Mouse (Mus musculus) spleen, embryonic (tissue): Measurements from ENCODE around the gene Nfic.

Experiments
- CTCF ChIA-PET: fragments of 350-600 bp; sonication (Branson Sonifier 250); formaldehyde crosslinking; loops from one replicate; lab custom pipeline; 2022; lab: Charles Lee

Gene Nfic

DNA sequence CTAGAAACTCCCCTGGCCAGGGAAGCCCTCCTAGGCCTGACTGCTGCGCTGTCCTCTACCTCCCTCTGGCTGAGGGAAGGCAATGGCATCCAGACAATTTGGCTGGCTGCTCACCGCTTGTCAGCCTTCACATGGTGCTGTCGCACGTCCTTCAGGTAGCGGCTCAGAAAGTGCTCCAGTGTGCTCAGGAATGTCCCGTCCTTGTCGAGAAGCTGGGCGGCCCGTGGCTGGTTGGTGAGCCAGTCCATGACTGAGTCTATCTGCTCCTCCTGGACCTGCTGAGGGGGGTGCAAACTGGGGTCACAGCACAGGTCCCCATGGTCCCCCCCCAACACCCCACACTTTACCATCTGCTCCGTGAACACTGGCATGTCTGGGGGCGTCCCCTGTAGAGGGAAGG is 32.6 kb upstream of the Nfic start:
- CTCF ChIA-PET, result no interaction called here

DNA sequence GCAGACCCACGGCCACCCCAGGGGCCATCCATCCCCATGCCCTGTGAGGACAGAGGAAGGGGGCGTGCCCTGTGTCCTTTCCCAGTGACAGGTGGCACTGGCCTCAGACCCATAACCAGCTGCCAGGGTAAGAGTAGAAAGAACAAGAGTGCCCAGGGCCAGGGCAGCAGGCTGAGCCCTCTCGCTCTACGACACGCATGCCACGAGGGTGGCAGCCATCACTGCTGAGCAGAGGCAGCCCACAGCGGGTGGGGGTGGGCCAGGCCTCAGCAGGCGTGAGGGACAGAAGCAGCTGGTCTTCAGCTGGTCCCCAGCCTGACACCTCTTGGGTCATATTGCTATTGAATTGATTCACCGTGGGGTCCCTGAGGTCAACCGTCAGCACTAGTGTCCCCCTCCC is 31.1 kb upstream of the Nfic start:
- CTCF ChIA-PET, result interaction anchor here (1.1 kb wide), 1 partner anchor 9 kb away, joined by 3 read pairs; the partner anchor contains the start of gene Ncln

DNA sequence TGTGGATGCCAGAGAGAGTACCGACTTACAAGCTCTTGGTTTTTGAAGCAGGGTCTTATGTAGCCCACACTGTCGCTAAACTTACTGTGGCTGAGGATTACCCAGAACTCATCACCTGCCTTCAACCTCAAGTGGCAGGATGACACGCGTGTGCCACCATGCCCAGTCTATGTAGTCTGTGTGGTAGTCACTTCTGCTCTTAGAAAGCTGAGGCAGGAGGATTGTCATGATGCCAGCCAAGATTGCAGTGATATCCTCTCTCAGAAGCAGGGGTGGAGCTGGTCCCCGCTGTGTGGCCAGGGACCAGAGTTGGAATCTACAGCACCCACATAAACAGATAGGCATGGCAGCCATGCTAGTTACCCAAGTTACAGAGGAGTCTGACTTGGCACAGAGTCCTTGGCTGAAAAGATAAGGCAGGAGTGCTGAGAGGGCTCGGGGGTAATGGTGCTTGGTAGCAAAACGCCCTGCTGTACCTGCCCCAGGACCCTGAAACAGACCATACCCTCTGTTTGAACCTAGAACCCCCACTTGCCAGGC is 30.1 kb upstream of the Nfic start:
- CTCF ChIA-PET, result interaction anchor here (0.5 to 1.1 kb wide), 3 partner anchors 10 to 140 kb away, joined by 3 to 5 read pairs (median 4); partner anchors contain the start of gene Ncln

DNA sequence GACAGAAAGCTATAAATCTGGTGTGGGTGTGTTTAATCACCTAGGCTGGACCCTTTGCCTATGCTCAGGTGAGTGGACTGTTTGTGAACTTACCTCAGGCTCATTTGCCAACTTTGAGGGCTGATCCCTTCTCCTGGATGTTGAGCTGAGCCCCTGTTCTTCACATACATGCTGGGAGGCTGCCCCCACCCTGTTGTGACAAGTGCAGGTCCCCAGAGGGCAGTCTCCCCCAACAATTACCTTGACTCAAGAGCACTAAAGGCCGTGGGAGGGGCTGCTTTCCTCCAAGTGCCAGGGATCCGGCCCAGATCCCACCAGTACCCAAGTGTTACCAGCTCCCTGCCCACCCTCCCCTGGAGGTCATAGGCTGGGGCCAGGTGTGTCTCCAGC is 29.6 kb upstream of the Nfic start:
- CTCF ChIA-PET, result interaction anchor here (0.5 to 1.1 kb wide), 2 partner anchors 66 to 139 kb away, joined by 4 to 5 read pairs; no protein-coding TSS in a partner anchor

DNA sequence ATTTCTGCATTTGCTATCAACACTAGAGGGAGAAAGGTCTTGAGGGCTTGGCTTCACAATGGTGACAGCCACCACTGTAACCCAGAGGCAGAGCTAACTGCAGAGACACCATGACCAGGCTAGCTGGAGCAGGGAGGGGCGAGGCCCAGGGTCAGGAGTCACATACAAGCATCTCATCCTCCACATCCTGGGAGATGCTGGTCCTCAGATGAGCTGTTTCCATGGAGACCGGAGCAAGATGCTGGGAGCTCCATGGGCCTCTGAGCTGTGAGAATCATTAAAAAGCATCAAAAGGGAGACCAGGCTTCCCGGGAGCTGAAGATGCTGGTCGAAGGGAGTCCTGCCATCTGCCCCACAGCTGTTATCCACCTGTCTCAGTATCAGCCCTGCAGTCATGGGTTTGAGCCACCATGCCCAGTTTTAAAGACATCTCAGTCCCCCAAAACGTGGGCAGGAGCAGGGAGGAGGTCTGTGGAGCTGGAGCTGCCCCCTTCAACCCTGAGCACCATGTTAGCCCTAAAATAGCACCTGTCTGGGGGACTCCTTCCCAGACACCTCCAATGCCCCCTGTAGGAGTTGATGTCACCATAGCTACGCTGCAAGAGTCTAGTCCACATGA is 29.1 kb upstream of the Nfic start:
- CTCF ChIA-PET, result interaction anchor here (0.5 to 1.1 kb wide), 2 partner anchors 66 to 139 kb away, joined by 4 to 5 read pairs; no protein-coding TSS in a partner anchor

DNA sequence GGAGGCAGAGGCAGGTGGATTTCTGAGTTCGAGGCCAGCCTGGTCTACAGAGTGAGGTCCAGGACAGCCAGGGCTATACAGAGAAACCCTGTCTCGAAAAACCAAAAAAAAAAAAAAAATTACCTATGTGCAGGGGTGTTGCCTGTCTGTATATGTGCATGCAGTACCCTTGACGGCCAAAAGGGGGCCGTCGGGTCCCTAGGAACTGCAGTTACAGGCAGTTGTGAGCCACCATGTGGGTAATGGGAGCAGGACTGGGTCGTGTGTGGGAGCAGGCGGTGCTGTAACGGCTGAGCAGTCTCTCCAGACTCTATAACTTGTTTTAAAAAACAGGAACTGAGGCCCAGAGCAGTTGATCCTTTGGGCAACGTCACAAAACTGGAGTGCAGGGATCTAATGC is 28.5 kb upstream of the Nfic start:
- CTCF ChIA-PET, result no interaction called here

DNA sequence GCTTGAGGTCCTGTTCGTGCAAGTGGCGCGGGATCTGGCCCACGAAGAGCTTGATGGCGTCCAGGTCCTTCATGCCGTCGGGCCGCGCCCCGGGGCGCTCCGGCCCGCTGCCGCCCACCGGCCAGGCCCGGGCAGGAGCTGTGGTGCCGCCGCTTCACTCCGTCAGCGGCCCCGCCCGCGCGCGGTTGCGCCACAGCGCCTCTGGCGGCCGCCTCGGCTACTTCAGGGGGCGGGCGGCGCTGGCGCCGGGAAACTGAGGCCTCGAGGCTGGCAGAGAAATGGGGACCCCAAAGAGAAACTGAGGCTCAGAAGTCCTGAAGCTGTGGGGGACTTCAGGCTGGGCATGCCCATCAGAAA is 27.1 kb upstream of the Nfic start, which contains the start of gene Celf5:
Gene Celf5 (minus strand): TSS at position 177 of the 357 bp plus-strand sequence.
- CTCF ChIA-PET, result no interaction called here

DNA sequence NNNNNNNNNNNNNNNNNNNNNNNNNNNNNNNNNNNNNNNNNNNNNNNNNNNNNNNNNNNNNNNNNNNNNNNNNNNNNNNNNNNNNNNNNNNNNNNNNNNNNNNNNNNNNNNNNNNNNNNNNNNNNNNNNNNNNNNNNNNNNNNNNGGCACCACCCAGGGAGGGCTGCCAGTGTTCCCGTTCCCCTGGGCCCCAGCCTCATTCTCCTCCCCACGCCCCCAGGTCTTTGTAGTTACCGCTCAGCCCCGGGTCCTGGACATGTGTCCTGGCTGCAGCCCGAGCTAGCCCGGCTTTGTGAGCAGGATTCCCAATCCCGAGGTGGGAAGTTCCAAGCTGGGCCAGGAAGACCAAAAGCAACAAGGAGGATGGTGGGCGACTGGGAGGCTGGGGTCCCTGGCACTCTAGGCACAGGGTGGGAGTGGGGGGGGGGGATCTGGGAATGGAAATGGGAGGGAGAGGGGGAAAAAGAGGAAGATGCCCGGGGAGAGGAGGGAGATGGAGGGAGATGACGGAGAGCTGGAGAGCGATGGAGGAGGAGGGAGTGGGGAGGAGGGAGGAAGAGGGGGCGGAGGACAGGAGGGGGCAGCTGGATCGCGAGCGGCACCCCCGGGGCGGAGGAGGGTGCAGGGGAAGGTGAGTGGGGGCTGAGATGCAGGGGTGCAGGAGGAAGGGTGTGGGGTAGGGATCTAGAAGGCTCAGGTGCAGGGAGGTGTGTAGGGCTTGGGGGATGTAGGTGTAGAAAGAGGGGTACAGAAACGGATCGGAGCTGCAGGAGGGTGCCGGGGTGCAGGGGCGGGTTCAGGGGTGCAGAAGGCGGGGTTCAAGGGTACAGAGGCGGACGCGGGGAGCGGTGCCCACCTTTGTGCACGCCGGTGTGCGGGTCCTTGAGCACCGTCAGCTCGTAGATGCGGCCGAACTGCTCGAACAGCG is 26.4 kb upstream of the Nfic start:
- CTCF ChIA-PET, result interaction anchor here (0.6 to 0.7 kb wide), 2 partner anchors 68 to 141 kb away, joined by 3 to 9 read pairs; no protein-coding TSS in a partner anchor

DNA sequence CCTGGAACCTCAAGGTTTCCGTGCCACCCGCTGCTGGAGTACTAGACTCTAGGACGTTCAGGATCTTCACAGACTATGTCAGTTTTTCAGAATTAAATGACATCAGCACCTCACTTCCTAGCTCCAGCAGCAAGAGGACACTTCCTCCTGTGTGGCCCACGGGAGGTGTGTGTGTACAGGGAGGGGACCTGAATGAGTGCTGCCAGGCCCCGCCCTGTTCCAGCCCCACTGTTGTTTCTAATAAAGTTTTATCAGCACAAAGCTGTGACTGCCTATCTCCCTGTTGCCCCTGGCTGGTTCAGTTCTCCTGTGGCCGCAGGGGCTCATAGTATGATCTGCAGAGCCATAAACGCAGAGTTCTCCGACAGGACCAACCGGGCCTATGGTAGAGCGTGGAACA is 19.0 kb upstream of the Nfic start:
- CTCF ChIA-PET, result no interaction called here

DNA sequence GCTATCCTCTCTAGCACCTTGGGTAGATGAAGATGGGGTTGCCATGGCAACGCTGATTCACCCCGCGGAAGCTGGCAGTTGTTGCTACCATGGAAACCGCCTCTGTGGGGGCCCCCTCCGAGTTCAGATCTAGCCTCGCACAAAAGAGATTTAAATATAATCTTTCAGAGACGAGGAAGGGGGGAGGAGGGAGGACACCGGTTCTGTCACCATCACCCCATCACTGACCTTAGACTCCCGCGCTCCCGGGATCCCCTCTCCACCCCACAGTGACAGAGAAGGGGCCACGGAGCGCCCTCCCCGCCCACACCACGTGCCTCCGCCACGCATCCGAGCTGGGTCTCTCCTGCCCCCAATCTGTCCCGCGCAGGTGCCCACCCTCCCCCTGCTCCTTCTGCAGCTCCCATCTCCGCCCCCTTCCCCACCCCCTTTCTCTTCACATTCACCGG is 17.6 kb upstream of the Nfic start:
- CTCF ChIA-PET, result no interaction called here

DNA sequence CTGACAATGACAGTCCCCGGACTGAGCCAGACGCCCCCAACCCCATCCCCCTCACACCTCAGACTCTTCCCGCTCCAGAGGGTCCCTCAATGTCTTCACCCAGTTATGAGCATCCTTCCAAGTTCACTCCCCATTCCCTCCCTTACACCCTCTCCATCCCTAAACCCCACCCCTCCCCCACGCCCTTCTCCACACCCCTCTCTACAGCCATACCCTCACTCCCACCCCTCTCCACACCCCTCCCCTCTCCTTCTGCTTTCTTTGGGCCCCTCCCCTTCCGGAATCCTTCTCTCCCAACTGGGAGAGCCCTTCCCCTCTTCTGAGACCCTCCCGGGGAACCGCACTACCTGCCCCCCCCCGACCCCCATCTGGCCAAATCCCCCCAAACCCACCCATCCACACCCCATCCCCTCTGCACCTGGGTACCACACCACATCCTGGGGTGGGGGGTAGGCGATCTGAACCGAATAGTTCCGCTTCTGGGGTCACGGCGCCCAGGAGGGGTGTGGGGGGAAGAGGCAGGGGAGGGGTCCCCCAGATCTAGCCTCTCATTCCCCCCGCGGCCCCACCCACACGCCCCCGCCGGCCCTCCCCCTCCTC is 17.1 kb upstream of the Nfic start:
- CTCF ChIA-PET, result no interaction called here

DNA sequence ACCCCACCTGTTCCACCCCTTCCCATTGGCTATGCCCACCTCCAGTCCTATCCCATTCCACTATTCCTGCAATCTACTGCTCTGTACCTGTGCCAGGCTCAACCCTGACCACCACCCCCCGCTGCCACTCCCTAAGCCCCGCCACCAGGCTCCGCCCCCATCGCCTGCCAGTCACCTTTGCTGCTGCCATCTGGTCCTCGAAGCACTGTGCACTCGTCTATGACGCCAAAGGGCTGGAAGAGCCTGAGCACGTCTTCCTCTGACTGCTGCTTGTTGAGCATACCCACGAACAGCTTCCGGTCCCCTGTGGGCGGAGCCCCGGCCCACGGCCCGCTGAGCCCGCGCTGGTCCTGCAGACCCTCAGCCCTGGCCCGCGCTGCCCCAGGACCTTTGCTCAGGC is 15.0 kb upstream of the Nfic start:
- CTCF ChIA-PET, result interaction anchor here (0.7 kb wide), 1 partner anchor 96 kb away, joined by 3 read pairs; no protein-coding TSS in a partner anchor

DNA sequence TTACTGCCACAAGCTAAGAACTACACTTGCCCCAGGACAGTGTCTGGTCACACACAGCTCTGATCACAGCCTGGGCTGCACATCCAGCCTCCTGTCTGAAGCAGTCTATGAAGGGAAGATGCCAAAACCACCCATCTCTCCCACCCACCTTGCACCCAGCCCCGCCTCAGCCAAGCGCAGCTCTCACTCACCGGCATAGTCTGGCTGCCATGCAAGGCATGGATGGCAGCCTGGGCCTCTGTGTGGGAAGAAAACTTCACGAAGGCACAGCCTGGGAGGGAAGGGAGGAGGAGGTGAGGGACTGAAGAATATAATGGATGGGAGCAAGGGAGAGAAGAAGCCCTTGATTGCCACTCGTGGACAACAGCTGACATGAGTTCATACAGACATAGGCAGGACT is 13.8 kb upstream of the Nfic start:
- CTCF ChIA-PET, result no interaction called here

DNA sequence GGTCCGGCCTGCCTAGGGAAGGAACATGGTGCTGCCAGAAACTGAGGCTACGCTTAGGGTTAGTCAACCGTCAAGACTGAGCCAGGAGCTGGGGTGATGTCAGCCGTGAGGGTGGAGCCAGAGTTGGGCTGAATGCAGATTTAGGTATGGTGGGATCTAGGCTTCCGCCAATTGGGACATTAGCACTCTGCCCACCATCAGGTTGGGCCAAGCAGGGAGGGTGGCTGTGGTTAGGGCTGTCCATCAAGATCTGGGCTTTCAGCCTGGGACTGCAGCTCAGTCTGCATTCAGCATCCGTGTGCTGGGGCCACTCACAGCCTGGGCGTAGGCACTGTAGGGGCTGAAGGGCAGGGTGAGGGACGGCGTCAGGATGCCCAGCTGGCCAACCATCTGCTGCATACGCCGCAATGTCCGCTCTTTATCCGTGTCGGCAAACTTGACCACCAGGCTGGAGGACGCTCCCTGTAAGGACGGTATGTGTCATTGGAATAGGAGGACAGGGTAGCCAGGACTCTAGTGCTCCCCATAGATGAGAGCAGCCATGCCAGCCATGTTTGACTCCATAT is 12.3 kb upstream of the Nfic start:
- CTCF ChIA-PET, result no interaction called here

DNA sequence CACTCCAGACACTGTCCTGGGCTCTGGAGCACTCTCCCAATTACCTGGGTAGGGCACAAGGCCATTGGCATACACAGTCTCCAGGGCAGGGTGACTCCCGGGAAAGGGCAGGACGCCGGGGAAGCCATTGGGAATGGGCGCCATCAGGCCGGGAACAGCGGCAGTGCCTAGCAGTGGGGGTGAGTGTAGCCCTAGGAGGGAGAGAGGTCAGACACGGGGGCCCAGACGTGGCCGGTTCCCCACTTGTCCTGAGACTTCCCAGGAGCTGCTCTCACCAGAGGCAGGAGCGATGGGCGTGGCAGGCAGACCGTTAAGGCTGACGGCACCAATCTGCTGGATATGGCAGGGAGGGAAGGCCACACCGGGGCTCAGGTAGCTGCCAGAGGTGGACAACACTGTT is 11.4 kb upstream of the Nfic start:
- CTCF ChIA-PET, result no interaction called here

DNA sequence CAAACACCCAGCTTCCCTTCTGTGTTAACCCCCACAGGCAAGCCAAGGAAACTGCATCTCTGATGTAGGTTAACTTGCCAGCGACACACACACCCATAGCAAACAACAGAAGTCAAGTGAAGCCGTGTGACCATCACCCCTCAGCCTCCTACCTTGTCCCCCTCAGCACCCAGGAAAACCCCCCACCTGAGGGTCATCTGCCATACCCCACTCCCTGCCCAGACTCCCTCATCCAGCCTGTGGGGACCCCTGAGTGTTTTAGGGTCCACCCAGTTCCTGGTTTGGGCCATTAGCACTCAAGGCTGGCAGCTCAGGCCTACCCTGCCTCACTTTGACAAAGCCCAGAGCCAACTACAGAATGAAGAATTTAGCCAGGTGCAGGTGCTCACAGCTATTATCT is 10.6 kb upstream of the Nfic start:
- CTCF ChIA-PET, result no interaction called here

DNA sequence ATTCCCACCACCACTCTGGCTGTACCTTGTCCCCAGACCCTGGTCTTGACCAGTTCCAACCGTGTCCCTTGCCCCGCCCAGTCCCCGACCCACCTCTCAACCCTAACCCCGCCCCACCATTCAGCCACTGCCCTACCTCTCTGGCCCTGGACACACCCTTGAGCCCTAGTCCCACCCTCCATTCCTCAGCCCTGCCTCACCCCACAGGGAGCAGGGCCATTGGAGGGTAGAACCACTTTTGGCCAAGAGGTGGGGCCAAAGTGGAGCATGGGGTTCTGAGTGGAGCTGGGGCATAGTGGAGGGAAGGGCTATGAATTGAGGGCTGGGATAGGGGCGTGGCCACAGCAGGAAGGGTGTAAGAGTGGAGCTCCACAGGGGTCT is 9.8 kb upstream of the Nfic start:
- CTCF ChIA-PET, result interaction anchor here (0.6 kb wide), 1 partner anchor 18 kb away, joined by 3 read pairs; no protein-coding TSS in a partner anchor

DNA sequence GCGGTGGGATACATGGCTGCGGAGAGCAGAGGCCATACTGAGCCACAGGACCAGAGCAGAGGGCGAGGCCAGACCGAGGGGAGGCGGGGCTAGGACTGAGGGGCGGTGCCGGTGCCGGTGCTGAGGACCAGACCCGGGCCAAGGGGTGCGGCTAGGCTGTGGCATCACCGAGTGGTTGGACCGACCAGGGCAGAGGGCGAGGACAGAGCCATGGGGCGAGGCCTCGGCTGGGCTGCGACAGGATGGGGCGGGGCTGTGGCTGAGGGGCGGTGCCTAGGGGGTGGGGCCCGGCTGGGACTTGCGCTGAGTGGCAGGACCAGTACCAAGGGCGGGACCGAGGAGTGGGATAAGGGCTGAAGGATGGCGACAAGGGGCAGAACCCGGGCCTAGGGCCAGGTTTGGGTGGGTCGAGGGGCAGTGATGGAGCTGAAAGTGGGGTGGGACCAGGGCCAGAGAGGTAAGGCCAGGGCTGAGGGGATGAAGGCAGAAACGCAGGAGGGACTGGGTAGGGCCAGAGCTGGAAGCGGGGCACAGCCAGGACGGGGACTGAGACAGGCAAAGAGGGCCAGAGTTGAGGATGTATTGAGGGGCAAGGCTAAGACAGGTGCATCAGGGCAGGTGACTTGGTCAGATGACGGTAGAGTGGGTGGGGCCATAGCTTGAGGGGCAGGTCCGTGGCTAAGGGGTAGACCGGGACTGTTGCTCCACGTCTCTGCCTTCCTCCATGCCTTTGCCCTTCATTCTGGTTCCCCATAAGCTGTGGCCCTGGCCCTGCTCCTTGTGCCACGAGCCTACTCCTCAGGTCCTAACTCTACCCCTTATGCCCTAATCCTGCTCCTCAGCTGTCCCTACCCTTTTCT is 9.2 kb upstream of the Nfic start:
- CTCF ChIA-PET, result interaction anchor here (0.6 kb wide), 1 partner anchor 19 kb away, joined by 3 read pairs; no protein-coding TSS in a partner anchor

DNA sequence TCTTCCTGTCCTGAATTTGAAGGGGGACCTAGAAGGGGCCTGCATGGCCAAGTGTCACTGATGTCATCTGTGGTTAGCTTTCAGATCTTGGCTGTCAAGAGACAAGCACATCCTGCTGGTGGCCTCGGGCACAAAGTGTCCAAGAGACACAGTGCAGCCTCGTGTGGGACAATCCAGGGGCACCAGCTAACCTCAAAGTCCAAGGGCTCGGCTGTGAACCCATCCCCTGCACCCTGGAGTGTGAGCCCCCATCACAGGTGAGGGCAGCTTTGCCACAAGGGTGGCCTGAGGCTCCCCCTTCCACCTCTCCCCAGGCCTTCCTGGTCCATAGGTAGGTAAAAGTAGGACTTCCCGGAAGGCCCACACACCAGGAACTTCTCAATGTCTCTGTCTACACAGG is 8.1 kb upstream of the Nfic start:
- CTCF ChIA-PET, result interaction anchor here (0.7 kb wide), 1 partner anchor 61 kb away, joined by 3 read pairs; no protein-coding TSS in a partner anchor

DNA sequence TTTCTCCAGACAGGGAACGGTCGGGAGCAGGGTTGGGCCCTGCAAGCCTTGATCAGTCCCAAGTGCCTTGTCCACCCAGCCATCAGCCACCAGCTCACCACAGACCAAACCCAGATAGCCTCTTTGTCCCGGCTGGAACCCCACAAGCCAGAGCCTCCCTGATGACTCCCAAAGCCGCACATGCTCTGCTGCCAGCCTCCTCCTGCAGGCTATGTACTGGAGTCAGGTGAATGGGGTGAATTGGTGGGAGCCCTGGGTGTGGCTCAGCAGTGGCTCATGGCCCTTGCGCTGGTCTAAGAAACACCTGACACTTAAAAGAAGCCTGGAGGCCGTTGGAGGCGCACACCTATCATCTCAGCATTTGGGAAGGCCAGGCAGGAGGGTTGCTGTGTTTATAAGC is 7.5 kb upstream of the Nfic start:
- CTCF ChIA-PET, result interaction anchor here (0.7 to 1.6 kb wide), 2 partner anchors 13 to 60 kb away, joined by 3 to 5 read pairs; no protein-coding TSS in a partner anchor
